Mouse (Mus musculus) midbrain, embryonic 10.5 days (tissue): ENCODE measurements around the gene Ahcyl1. TPM values are rescaled to one million over a fixed set of nuclear protein-coding genes. Genes with fewer than 3 reads are reported as not detected.
"Not testable (repeated sequence)": the region's sequence is repeated elsewhere in the genome, so short reads cannot be mapped to it uniquely, and the experiment has no call there.

Experiments used
- DNase-seq: peaks from one replicate; pipeline ENCODE4 v3.0.0-alpha.2; 2017; ENCODE audit warnings: low spot score
- H3K27ac ChIP-seq: fragments of 300-500 bp; sonication (generic); replicated peaks from 2 replicates; pipeline ENCODE4 v1.5.1; 2016; ENCODE audit warnings: mild to moderate bottlenecking
- H3K27me3 ChIP-seq: fragments of 300-500 bp; sonication (generic); 2 replicates; pipeline ENCODE4 v1.6.1; 2016; ENCODE audit warnings: low read depth, mild to moderate bottlenecking; ENCODE audit not compliant: poor library complexity, severe bottlenecking
- H3K36me3 ChIP-seq: fragments of 300-500 bp; sonication (generic); 2 replicates; pipeline ENCODE4 v1.6.1; 2016; ENCODE audit warnings: mild to moderate bottlenecking, moderate library complexity
- H3K4me1 ChIP-seq: fragments of 300-500 bp; sonication (generic); 2 replicates; pipeline ENCODE4 v1.6.1; 2016
- H3K4me3 ChIP-seq: fragments of 300-500 bp; sonication (generic); 2 replicates; pipeline ENCODE4 v1.5.1; 2016; ENCODE audit warnings: mild to moderate bottlenecking, moderate library complexity
- H3K9me3 ChIP-seq: fragments of 300-500 bp; sonication (generic); replicated peaks from 2 replicates; pipeline ENCODE4 v1.6.1; 2016; ENCODE audit warnings: mild to moderate bottlenecking
- WGBS: fragments of 180-500 bp; shearing (Covaris S2); methylation state at CpG from one replicate; pipeline ENCODE4 v1.1.7; 2016; 5-methylcytosine and 5-hydroxymethylcytosine counted together
- polyA plus RNA-seq: library from polyadenylated mRNA; unstranded; fragments of >200 nt; fragmentation: Nextera tagmentation; extraction: Ambion mirVana; gene quantifications from 2 replicates; pipeline ENCODE4 v1.2.1, GENCODE M21; 2016

Ahcyl1 gene
- polyA plus RNA-seq, 1 experiment from 2014 or later = 92.4 TPM

DNA sequence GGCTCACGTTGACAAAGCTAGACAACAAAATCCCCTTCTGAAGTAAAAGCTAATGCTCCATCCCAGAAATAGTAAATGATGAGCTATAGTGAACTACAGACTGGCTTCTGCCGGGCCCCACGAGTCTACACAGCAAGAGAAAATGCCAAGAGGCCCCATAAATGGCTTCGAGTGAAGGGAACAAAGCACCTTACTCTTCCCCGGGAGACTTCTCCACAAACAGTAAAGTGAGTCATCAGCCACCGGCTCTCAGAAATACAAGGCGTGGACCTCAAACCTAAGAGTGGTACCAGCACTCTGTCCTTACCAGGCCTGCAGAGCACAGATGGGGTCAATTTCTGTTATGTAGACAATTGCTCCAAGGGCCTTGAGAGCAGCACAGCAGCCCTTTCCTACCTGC lies 27.6 kb downstream of the Ahcyl1 start:
- H3K9me3 ChIP-seq = no peaks in the 10 kb centered on the region
- peaks cover 100% of the 10 kb centered on the region for H3K36me3 ChIP-seq
- DNase-seq = no peak
- WGBS = 93% methylated on average over 7 of the region's 7 CpGs
- no peak overlapping the region for H3K4me3 ChIP-seq
- H3K27me3 ChIP-seq = no peaks in the 10 kb centered on the region
- no peaks in the 10 kb centered on the region for H3K4me1 ChIP-seq
- no peak overlapping the region for H3K27ac ChIP-seq

DNA sequence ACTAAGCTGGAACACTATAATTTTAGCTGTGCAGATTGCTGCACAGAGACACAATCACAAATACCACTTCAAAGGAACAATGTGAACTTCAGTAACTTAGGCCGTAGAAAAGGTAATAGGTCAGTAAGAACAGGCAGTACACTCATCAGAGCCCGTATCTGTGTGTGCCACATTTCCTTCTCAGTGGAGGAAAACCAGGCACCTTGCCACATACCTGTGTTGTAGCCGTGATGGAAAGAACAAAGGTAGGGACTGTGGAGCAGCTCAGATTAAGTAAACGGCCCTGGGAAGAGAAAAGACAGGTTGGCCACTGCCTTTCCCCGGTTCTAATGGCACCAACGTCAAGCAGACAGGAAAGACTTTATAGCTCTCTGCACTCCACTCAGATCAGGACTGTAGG lies 28.9 kb downstream of the Ahcyl1 start:
- H3K36me3 ChIP-seq = peaks cover 100% of the 10 kb centered on the region
- 94% methylated on average over 6 of the region's 6 CpGs for WGBS
- H3K4me1 ChIP-seq = no peaks in the 10 kb centered on the region
- no peak for DNase-seq
- no peaks in the 10 kb centered on the region for H3K27me3 ChIP-seq
- no peak overlapping the region for H3K4me3 ChIP-seq
- H3K9me3 ChIP-seq = no peaks in the 10 kb centered on the region
- no peak overlapping the region for H3K27ac ChIP-seq

DNA sequence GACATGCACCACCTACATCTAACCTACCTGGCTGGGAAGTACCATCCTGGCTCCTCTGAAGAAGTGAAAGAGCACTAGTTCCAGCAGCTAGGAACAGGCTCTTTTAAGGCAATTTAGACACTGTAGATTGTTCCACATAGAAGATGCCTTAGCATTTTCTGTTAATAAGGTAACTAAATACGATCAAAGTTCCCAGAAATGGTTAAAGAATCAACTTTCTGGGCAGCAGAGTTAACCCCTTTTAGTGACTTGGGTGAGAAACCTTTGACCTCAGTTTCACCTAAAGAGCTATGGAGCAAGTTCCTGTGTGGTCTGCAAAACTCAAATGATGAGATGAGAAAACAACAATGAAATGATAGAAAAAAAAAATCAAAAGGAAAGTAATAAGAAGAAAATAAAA lies 31.7 kb downstream of the Ahcyl1 start:
- Histone ChIP-seq H3K27ac (no peak overlapping the region), H3K36me3 (peaks cover 100% of the 10 kb centered on the region), H3K9me3 (no peaks in the 10 kb centered on the region), H3K4me3 (no peak overlapping the region), H3K27me3 (no peaks in the 10 kb centered on the region), H3K4me1 (no peaks in the 10 kb centered on the region)
- no peak for DNase-seq
- WGBS = 98% methylated on average over 1 of the region's 1 CpGs

DNA sequence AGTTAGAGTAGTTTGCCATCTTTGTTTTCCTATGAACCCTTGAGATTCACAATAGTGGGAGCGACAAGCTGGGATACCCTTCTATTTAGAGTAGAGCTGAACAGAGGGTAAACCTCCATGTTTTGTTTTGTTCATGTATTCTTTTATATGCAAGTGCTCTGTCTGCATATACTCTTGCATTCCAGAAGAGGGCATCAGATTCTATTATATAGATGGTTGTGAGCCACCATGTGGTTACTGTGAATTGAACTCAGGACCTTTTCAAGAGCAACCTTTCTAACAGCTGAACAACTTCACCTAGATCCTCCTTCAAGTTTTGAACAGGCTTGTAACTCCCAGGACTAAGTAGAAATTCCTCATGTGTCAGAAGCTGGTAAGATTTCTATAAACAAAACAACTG lies 37.4 kb downstream of the Ahcyl1 start:
- DNase-seq = no peak

DNA sequence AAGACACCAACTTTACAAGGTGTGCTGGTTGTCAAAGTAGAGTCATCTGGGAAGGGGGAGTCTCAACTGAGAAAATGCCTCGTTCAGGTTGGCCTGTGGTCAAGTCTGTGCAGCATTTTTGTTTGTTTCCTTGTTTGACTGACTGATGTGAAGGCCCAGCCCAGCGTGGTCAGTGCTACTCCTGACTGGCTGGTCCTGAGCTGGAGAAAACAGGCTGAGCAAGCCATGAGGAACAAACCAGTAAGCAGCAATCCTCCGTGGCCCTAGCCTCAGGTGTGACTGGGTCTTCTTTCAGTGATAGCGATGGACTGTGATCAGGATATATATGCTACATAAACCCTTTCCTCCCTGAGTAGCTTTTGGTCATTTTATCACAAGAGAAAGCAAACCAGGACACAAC lies 39.5 kb downstream of the Ahcyl1 start:
- Histone ChIP-seq H3K27me3 (no peaks in the 10 kb centered on the region), H3K4me1 (no peaks in the 10 kb centered on the region), H3K27ac (no peak overlapping the region), H3K36me3 (peaks cover 41% of the 10 kb centered on the region), H3K9me3 (no peaks in the 10 kb centered on the region), H3K4me3 (no peak overlapping the region)
- 82% methylated on average over 4 of the region's 4 CpGs for WGBS
- DNase-seq = no peak

More for the DNA sequence above, 37.4 kb downstream of the Ahcyl1 start:
- Histone ChIP-seq H3K9me3 (no peaks in the 10 kb centered on the region), H3K4me3 (no peak overlapping the region), H3K4me1 (no peaks in the 10 kb centered on the region), H3K27me3 (no peaks in the 10 kb centered on the region), H3K27ac (no peak overlapping the region), H3K36me3 (peaks cover 62% of the 10 kb centered on the region)
- WGBS = 91% methylated on average over 1 of the region's 1 CpGs

DNA sequence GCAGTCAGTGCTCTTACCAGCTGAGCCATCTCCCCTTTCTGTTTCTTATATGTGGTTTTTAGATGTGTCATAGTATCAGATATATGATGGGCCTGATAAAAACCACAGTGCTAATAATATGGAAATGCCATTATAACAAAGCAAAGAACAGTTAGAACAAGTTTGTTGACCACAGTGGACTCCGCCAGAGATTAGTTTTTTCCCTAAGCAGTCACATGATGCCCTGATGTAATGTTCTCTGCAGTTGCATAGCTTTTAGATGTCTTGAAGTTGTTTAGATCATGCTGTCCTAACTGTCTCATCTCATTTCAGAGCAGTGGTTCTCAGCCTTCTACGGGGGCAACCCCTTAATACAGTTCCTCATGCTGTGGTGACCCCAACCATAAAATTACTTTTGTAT lies 40.2 kb downstream of the Ahcyl1 start:
- DNase-seq = no peak
- Histone ChIP-seq H3K36me3 (peaks cover 33% of the 10 kb centered on the region), H3K9me3 (no peaks in the 10 kb centered on the region), H3K27ac (no peak overlapping the region), H3K4me3 (no peak overlapping the region), H3K27me3 (no peaks in the 10 kb centered on the region), H3K4me1 (no peaks in the 10 kb centered on the region)
- 94% methylated on average over 2 of the region's 2 CpGs for WGBS

DNA sequence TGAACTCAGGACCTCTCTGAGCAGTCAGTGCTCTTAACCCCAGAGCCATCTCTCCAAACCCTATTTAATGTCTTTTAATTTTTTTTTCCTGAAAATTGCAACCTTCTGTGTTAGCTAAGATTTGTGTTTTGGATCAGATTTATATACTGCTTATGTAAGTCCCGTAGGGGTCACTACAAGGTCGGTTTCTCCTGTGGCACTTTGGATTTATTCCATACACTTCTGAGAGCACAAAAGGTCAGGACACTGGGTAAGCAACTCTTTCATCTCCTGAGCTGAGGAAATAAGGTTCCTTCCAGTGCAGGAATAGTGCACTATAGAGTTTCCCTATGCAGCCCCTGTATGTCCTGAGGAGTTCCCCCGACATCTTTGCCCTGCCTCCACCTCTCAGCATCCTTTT lies 40.9 kb downstream of the Ahcyl1 start:
- H3K4me3 ChIP-seq = no peak overlapping the region
- H3K36me3 ChIP-seq = peaks cover 27% of the 10 kb centered on the region
- no peaks in the 10 kb centered on the region for H3K27me3 ChIP-seq
- 89% methylated on average over 3 of the region's 3 CpGs for WGBS
- H3K9me3 ChIP-seq = no peaks in the 10 kb centered on the region
- DNase-seq = no peak
- H3K4me1 ChIP-seq = no peaks in the 10 kb centered on the region
- H3K27ac ChIP-seq = no peak overlapping the region

DNA sequence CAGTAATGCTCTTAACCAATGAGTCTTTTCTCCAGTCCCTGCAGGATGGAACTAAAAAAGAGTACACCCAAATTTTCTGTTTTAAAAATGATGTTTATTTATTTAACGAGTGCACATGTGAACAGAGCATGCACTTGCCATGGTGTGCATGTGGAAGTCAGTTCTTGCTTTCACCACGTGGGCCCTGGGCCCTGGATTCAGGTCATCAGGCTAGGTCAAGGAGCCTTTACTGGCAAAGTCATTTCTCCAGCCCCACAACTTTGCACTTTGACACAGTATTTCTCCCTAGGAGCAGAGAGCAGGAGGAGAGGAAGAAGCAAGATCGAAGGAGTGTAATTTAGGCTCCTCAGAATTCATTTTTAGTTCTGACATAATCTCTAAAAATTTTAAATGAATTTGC lies 41.5 kb downstream of the Ahcyl1 start:
- no peak overlapping the region for H3K4me3 ChIP-seq
- H3K36me3 ChIP-seq = peaks cover 21% of the 10 kb centered on the region
- no peak overlapping the region for H3K27ac ChIP-seq
- H3K27me3 ChIP-seq = no peaks in the 10 kb centered on the region
- WGBS = 77% methylated on average over 3 of the region's 3 CpGs
- no peaks in the 10 kb centered on the region for H3K9me3 ChIP-seq
- no peak for DNase-seq
- H3K4me1 ChIP-seq = no peaks in the 10 kb centered on the region

DNA sequence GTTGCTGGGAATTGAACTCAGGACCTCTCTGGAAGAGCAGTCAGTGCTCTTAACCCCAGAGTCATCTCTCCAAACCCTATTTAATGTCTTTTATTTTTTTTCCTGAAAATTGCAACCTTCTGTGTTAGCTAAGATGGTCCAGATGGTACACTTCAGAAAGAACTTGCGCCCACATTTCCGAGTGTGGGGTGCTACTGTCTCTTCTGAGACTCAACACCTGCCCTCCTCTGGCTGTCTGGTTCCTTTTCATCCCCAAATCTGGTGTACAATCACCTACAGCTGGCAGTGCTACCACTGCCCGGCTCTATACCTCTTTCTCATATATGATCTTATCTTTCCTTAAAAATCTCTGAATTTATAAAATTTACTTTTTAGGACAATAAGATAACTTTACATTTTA lies 43.4 kb downstream of the Ahcyl1 start:
- Histone ChIP-seq H3K27me3 (no peaks in the 10 kb centered on the region), H3K4me3 (no peak overlapping the region)

DNA sequence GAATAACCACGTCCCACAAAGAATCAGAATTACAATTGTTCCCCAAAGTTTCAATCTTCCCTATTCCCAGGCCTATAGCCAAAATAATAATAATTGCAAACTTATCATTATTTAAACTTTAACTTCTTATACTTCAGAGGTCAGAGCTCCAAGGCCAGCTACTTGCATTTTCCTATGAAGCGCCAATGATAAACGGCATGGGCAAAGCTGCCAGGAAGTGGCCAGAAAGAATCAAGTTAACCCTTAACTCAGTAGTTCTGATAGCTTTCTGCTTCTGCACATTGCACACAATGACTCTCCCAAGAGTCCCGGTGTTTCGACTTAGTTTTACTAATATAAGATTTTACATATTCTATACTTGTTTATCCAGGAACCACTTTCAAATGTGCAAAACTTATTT lies 46.1 kb downstream of the Ahcyl1 start:
- not testable (repeated sequence) for H3K27me3 ChIP-seq, DNase-seq, H3K4me3 ChIP-seq, H3K4me1 ChIP-seq, H3K36me3 ChIP-seq, H3K27ac ChIP-seq, H3K9me3 ChIP-seq
- WGBS = 86% methylated on average over 5 of the region's 5 CpGs

More for the DNA sequence above, 43.4 kb downstream of the Ahcyl1 start:
- WGBS = 94% methylated on average over 3 of the region's 3 CpGs
- peaks cover 2% of the 10 kb centered on the region for H3K4me1 ChIP-seq
- no peak overlapping the region for H3K27ac ChIP-seq
- DNase-seq = no peak
- H3K9me3 ChIP-seq = no peaks in the 10 kb centered on the region
- peaks cover 2% of the 10 kb centered on the region for H3K36me3 ChIP-seq

DNA sequence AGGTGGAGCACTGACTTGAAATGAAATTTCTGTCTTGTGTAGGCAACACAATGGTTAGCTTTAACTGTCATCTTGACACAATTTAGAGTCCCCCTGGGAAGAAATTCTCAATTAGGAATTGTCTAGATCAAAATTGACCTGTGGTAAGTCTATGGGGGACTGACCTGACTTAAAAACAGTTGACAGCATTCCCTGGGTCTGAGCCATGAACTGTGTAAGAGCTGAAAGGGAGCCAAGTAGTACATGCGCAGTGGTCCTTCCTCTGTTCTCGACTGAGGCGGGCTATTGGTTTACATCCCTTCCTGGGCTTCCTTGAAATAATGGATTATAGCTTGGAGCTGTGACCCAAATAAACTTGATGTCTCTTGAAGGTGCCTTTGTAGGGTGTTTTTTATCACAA lies 49.4 kb downstream of the Ahcyl1 start:
- no peak for DNase-seq
- WGBS = 97% methylated on average over 3 of the region's 3 CpGs
- Histone ChIP-seq H3K4me1 (peaks cover 6% of the 10 kb centered on the region), H3K4me3 (no peak overlapping the region), H3K36me3 (no peaks in the 10 kb centered on the region), H3K27me3 (no peaks in the 10 kb centered on the region), H3K9me3 (no peaks in the 10 kb centered on the region), H3K27ac (no peak overlapping the region)

DNA sequence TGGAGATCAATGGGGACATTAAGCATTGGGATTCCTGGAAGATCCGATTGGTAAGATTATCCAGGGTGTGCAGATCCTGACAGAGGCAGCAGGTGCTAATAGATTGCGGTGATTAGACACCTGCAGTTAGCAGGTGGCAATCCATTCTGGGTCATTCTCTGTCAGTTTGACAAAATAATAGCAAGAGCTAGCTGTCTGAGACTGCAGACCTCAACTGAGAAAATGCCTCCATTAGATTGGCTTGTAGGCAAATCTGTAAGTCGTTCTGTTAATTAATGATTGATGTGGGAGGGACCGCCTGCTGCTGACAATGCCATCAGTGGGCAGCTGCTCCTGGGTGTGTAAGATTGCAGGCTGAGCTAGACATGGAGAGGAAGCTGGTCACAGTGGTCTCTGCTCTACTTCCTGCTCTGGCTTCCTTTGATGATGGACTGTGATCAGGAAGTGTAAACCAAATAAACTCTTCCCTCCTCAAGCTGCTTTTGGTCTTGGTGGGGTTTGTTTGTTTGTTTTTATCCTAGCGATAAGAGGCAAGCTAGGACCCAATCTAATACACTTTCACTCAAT lies 58.7 kb downstream of the Ahcyl1 start:
- Histone ChIP-seq H3K4me3 (no peak overlapping the region), H3K36me3 (no peaks in the 10 kb centered on the region), H3K9me3 (no peaks in the 10 kb centered on the region), H3K27ac (no peak overlapping the region), H3K4me1 (no peaks in the 10 kb centered on the region), H3K27me3 (no peaks in the 10 kb centered on the region)
- 75% methylated on average over 5 of the region's 5 CpGs for WGBS
- no peak for DNase-seq

DNA sequence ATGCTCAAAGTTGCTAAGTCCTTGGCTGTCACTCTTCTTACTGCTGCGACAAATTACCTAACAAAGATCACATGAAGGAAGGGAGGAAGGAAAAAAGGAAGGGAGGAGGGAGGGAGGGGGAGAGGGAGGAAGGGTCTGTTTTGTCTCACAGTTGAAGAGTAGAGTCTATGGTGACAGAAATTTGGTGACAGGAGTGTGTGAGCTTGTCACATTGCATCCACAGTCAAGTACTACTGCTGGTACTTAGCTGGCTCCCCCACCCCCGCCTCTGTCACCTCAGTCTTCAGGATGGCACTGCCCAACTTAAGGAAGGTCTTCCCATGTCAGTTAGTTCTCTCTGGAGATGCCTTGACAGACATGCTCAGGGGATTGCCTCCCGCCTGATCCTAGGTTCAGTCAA lies 60.1 kb downstream of the Ahcyl1 start:
- 73% methylated on average over 3 of the region's 3 CpGs for WGBS
- Histone ChIP-seq H3K27ac (no peak overlapping the region), H3K9me3 (no peaks in the 10 kb centered on the region), H3K36me3 (no peaks in the 10 kb centered on the region), H3K27me3 (no peaks in the 10 kb centered on the region), H3K4me3 (no peak overlapping the region), H3K4me1 (peaks cover 9% of the 10 kb centered on the region)
- no peak for DNase-seq

DNA sequence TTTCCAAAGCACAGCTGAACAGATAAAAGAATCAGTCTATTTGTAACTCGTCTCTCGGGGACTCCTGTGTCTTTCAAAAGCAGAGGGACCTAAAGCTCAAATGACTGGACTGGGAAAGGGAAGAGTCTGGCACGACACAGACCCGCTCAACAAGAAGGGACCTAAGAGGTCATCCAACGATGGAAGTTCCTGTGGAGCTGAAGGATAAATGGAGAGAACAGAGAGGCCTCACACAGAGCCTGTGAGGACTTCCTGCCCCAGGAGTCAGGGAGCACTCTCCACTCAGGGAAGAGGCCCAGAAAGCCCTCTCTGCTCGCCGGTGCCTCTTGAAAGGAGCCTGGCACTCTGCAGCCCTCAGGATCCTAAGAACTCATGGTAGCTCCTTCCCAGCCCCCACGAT lies 60.5 kb downstream of the Ahcyl1 start:
- no peaks in the 10 kb centered on the region for H3K36me3 ChIP-seq
- no peaks in the 10 kb centered on the region for H3K9me3 ChIP-seq
- H3K4me1 ChIP-seq = peaks cover 9% of the 10 kb centered on the region
- no peaks in the 10 kb centered on the region for H3K27me3 ChIP-seq
- no peak for DNase-seq
- no peak overlapping the region for H3K4me3 ChIP-seq
- 65% methylated on average over 8 of the region's 8 CpGs for WGBS
- H3K27ac ChIP-seq = no peak overlapping the region
